Mouse (Mus musculus): ENCODE measurements around the gene Ano4. TPM values are rescaled to one million over a fixed set of nuclear protein-coding genes. Genes with fewer than 3 reads are reported as not detected.
"Not testable (repeated sequence)": the region's sequence is repeated elsewhere in the genome, so short reads cannot be mapped to it uniquely, and the experiment has no call there.

The Ano4 gene
- total RNA-seq, 4 experiments from 2014 or later = 24.2 to 27.0 (median 25.0) TPM

GRCm38 (mm10) chr10:89154797-89155465 lies 189.6 kb downstream of the Ano4 start:
- peak in 1 of 2 experiments; percentile 10 for DNase-seq (ENCODE audit: low spot score in 2 of 2)

- DNase-seq (ENCODE audit: low spot score in 2 of 2) = no peak
These were observed 195.4 kb downstream of the Ano4 start for GRCm38 (mm10) chr10:89149166-89149565.

- DNase-seq (ENCODE audit: low spot score in 2 of 2) = no peak
These were observed 223.2 kb downstream of the Ano4 start for GRCm38 (mm10) chr10:89121391-89121790.

GRCm38 (mm10) chr10:89114381-89114780 lies 230.2 kb downstream of the Ano4 start:
- DNase-seq (ENCODE audit: low spot score in 2 of 2) = no peak

GRCm38 (mm10) chr10:89111466-89111865 lies 233.1 kb downstream of the Ano4 start:
- no peak for DNase-seq (ENCODE audit: low spot score in 2 of 2)

GRCm38 (mm10) chr10:89110917-89111316 lies 233.6 kb downstream of the Ano4 start:
- DNase-seq (ENCODE audit: low spot score in 2 of 2) = no peak

GRCm38 (mm10) chr10:89103594-89103993 lies 241.0 kb downstream of the Ano4 start:
- peak in 1 of 2 experiments; percentile 36 for DNase-seq (ENCODE audit: low spot score in 2 of 2)

- no peak for DNase-seq (ENCODE audit: low spot score in 2 of 2)
These were observed 242.5 kb downstream of the Ano4 start for GRCm38 (mm10) chr10:89102025-89102424.

GRCm38 (mm10) chr10:89098183-89098582 lies 246.4 kb downstream of the Ano4 start:
- DNase-seq (ENCODE audit: low spot score in 2 of 2) = no peak

GRCm38 (mm10) chr10:89092350-89093040 lies 252.1 kb downstream of the Ano4 start:
- no peak for DNase-seq (ENCODE audit: low spot score in 2 of 2)

GRCm38 (mm10) chr10:89077447-89077846 lies 267.1 kb downstream of the Ano4 start:
- DNase-seq (ENCODE audit: low spot score in 2 of 2) = no peak

GRCm38 (mm10) chr10:89055891-89056290 lies 288.7 kb downstream of the Ano4 start:
- DNase-seq (ENCODE audit: low spot score in 2 of 2) = no peak

GRCm38 (mm10) chr10:89044921-89045320 lies 299.6 kb downstream of the Ano4 start:
- not testable (repeated sequence) for DNase-seq (ENCODE audit: low spot score in 2 of 2)

GRCm38 (mm10) chr10:89044166-89044565 lies 300.4 kb downstream of the Ano4 start:
- no peak for DNase-seq (ENCODE audit: low spot score in 2 of 2)

GRCm38 (mm10) chr10:89018926-89019325 lies 325.6 kb downstream of the Ano4 start:
- peak in 1 of 2 experiments; percentile 28 for DNase-seq (ENCODE audit: low spot score in 2 of 2)

GRCm38 (mm10) chr10:89008303-89008702 lies 336.3 kb downstream of the Ano4 start:
- no peak for DNase-seq (ENCODE audit: low spot score in 2 of 2)

- DNase-seq (ENCODE audit: low spot score in 2 of 2) = no peak
These were observed 340.0 kb downstream of the Ano4 start for GRCm38 (mm10) chr10:89004518-89004917.

GRCm38 (mm10) chr10:88986925-88987324 lies 357.6 kb downstream of the Ano4 start:
- no peak for DNase-seq (ENCODE audit: low spot score in 2 of 2)

GRCm38 (mm10) chr10:88983444-88983843 lies 361.1 kb downstream of the Ano4 start:
- DNase-seq (ENCODE audit: low spot score in 2 of 2) = peak in 1 of 2 experiments; percentile 27

- DNase-seq (ENCODE audit: low spot score in 2 of 2) = no peak
These were observed 365.1 kb downstream of the Ano4 start for GRCm38 (mm10) chr10:88979451-88979850.

GRCm38 (mm10) chr10:88978932-88979331 lies 365.6 kb downstream of the Ano4 start:
- DNase-seq (ENCODE audit: low spot score in 2 of 2) = no peak

GRCm38 (mm10) chr10:88970951-88971725 lies 373.4 kb downstream of the Ano4 start:
- no peak for DNase-seq (ENCODE audit: low spot score in 2 of 2)

Data from left cerebral cortex, adult 8-10 months (tissue).